Mouse (Mus musculus) heart, postnatal 0 days (tissue): Measurements from ENCODE around the gene Akna.

Experiments
- CTCF ChIP-seq: IDR thresholded peaks from 2 replicates; pipeline ENCODE4 v1.5.1; 2016; ENCODE audit warnings: antibody characterized with exemption, control low read depth, low read depth
- EP300 ChIP-seq: IDR thresholded peaks from 2 replicates; pipeline ENCODE4 v1.6.1; 2016; ENCODE audit warnings: antibody characterized with exemption, low read depth

DNA sequence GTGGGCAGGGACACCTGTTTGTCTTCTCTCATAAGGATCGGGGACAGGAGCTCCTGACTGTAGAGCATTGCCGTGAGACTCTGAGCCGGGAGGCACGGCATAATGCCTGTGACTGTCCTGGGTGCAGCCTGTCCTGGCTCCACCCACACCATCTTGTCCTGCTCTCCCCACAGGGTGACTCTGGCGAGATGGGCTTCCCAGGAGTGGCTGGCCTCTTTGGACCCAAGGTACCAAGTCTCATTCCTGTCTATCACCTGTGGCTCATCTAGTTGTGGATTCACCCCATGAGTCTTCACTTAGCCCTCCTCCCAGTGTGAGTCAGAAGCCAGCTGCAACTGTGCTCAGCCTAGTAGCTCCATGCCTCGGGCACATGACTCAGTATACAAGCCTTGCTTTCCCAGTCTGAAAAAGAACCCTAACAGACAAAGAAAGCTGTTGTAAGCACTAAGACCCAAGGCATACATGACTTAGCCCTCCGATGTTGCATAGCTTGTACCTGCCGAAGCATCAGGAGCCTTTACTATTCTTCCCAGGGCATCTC is 79.8 kb downstream of the Akna start:
- TF ChIP-seq EP300 (no peak), CTCF (no peak)
